Mouse (Mus musculus) heart, adult 2 months (tissue): ENCODE data around the gene Crispld2. TPM values are rescaled to one million over a fixed set of nuclear protein-coding genes. Genes with fewer than 3 reads are reported as not detected.

Source experiments
- DNase-seq, 2 experiments: peaks; one replicate each; pipeline ENCODE4 v3.0.0; 2021
- H3K27ac ChIP-seq: fragments of 200-600 bp; 2 replicates; pipeline ENCODE4 v1.8.1; 2022
- H3K27me3 ChIP-seq: fragments of 200-500 bp; 2 replicates; pipeline ENCODE4 v1.6.1; 2012; ENCODE audit warnings: mild to moderate bottlenecking, low read length, inconsistent platforms, mixed read lengths; ENCODE audit not compliant: control insufficient read depth, insufficient read depth
- H3K36me3 ChIP-seq: fragments of 200-500 bp; 2 replicates; pipeline ENCODE4 v1.6.1; 2012; ENCODE audit warnings: low read length, inconsistent platforms; ENCODE audit not compliant: control insufficient read depth, insufficient read depth
- H3K4me1 ChIP-seq: fragments of 200-500 bp; 2 replicates; pipeline ENCODE4 v1.6.1; 2011; ENCODE audit warnings: low read length; ENCODE audit not compliant: control insufficient read depth, insufficient read depth
- H3K4me3 ChIP-seq: fragments of 200-600 bp; 2 replicates; pipeline ENCODE4 v1.8.1; 2022
- H3K79me2 ChIP-seq: fragments of 200-500 bp; replicated peaks from 2 replicates; pipeline ENCODE4 v1.6.1; 2012; ENCODE audit warnings: mild to moderate bottlenecking, inconsistent platforms, low read length, moderate library complexity, mixed read lengths; ENCODE audit not compliant: control insufficient read depth, insufficient read depth
- H3K9ac ChIP-seq: fragments of 200-500 bp; 2 replicates; pipeline ENCODE4 v1.6.1; 2012; ENCODE audit warnings: low read depth, mild to moderate bottlenecking, control low read depth, inconsistent platforms, low read length, mixed read lengths
- CTCF ChIP-seq: fragments of 200-600 bp; IDR thresholded peaks from 2 replicates; pipeline ENCODE4 v1.8.1; 2022; ENCODE audit warnings: antibody characterized with exemption, mild to moderate bottlenecking, moderate library complexity
- EP300 ChIP-seq: fragments of 200-500 bp; IDR thresholded peaks from 2 replicates; pipeline ENCODE4 v1.6.1; 2011; ENCODE audit warnings: low read depth, low read length, control low read depth; ENCODE audit not compliant: insufficient read depth
- POLR2A ChIP-seq: fragments of 200-500 bp; IDR thresholded peaks from 2 replicates; pipeline ENCODE4 v1.6.1; 2011; ENCODE audit warnings: mild to moderate bottlenecking, low read depth, low read length, control low read depth; ENCODE audit not compliant: insufficient read depth
- WGBS: fragments of 180-500 bp; shearing (Covaris S2); methylation state at CpG from one replicate; pipeline ENCODE4 v1.1.7; 2018; 5-methylcytosine and 5-hydroxymethylcytosine counted together
- intact Hi-C: fragments of 180-260 bp; cut with DNase I; formaldehyde crosslinking; loops from one replicate; pipeline ENCODE4 v1.15.1; 2025
- polyA plus RNA-seq: library from polyadenylated mRNA; depleted of rRNA; stranded (reverse); fragments of >200 nt; gene quantifications from 2 replicates; pipeline ENCODE4 v1.2.3, GENCODE M21; 2012
- total RNA-seq, 2 experiments: library from RNA; stranded (reverse); gene quantifications; 2 replicates each; pipeline ENCODE4 v1.2.3; 2021

Gene Crispld2
- total and polyA plus RNA-seq, 3 experiments: 24.3 to 30.3 (median 29.9) TPM

DNA sequence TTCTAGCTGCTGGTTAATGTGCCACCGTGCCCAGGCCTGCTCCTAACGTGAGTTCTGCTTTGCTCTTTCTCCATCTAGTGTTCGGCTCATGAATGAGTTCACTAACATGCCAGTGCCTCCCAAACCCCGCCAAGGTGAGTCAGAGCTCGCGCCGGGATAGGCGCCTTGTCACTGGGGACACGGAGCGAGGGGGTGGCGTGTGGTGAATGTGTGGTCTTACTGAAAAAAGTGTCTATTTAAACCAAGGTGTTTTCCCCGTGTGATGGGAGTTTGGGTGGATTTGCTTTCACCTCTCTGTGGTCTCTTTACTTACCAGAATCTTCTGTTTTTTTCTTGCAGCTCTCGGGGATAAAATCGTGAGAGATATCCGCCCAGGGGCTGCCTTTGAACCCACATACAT is 43.9 kb upstream of the Crispld2 start:
- Histone ChIP-seq H3K27me3 (no peaks in the 10 kb centered on the region), H3K36me3 (no peaks in the 10 kb centered on the region), H3K27ac (no peak overlapping the region), H3K4me3 (no peak overlapping the region), H3K79me2 (no peaks in the 10 kb centered on the region), H3K4me1 (no peaks in the 10 kb centered on the region), H3K9ac (no peak overlapping the region)
- WGBS: 90% methylated on average over 15 of the region's 15 CpGs
- TF ChIP-seq POLR2A (no peak), EP300 (no peak), CTCF (no peak)
- no peak for DNase-seq
- intact Hi-C loops: loop anchor here (10.0 kb wide), 1 partner anchor 216 kb away; no protein-coding TSS in a partner anchor

DNA sequence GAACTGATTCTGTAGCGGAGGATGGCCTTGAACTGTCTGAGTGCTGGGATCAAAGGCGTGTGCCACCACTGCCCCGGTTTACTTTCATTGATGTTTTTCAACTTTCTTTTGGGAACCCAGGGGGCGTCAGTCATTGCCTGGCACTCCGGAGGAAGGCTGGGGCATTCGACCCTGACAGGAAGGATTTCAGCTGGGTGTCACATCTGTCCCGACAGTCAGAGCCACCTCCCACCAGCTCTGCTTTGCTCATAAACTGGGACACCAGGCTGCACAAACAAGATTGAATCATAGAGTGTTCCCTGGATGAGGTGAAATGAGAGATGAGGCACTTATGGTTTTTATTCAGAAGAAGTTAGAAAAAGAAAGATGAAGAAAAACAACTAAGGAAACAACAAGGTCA is 40.0 kb upstream of the Crispld2 start:
- no peak for DNase-seq
- no peaks in the 10 kb centered on the region for H3K79me2 ChIP-seq
- TF ChIP-seq CTCF: no peak
- TF ChIP-seq EP300: no peak
- no peaks in the 10 kb centered on the region for H3K27me3 ChIP-seq
- H3K27ac ChIP-seq: no peak overlapping the region
- intact Hi-C loops: no loop called here
- no peaks in the 10 kb centered on the region for H3K36me3 ChIP-seq
- 79% methylated on average over 7 of the region's 7 CpGs for WGBS
- no peak overlapping the region for H3K4me3 ChIP-seq
- H3K9ac ChIP-seq: no peak overlapping the region
- no peaks in the 10 kb centered on the region for H3K4me1 ChIP-seq

DNA sequence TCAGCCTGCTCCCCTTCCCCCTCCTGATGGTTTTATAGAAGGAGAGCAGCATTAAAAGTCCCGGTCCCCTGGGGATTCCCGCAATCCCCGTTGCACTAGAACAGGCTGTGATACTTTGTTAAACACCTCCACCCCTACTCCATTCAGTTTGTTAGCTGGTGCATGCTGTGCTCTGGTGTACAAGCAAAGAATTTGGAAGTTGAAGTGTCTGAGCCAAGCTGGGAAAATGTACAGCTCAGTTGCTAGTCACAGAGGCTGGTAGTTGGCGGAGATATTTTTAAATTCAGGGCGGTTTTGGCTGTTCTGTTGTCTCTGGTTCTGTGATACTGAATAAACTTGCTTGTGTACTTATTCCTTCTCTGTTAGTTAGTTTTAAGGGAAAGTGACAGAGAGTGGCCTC is 39.5 kb upstream of the Crispld2 start:
- TF ChIP-seq EP300 (no peak), CTCF (no peak), POLR2A (no peak)
- H3K36me3 ChIP-seq: no peaks in the 10 kb centered on the region

DNA sequence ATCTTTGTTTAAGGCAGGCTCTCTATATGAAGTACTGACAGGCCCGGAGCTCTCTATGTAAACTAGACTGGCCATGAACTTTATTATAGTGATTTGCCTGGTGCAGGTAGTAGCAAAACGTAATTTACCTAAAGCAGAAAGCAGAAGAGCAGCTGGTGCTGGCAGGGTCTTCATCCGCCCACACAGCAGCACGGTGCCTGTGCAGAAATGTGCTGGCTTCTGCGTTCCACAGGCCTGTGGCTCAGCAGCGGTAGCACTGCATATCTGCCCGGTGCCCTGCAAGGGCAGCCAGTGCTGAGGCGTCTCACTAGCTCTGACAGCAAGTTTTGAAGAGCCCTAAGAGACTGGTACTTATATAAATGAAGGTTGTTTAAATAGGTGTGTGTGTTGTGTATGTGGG is 36.9 kb upstream of the Crispld2 start:
- WGBS: 90% methylated on average over 8 of the region's 8 CpGs
- DNase-seq: no peak
- Histone ChIP-seq H3K27me3 (no peaks in the 10 kb centered on the region), H3K27ac (no peak overlapping the region), H3K4me1 (no peaks in the 10 kb centered on the region; the same call in 1 of the 2 replicates), H3K79me2 (no peaks in the 10 kb centered on the region), H3K4me3 (no peak overlapping the region), H3K9ac (no peak overlapping the region), H3K36me3 (no peaks in the 10 kb centered on the region)
- TF ChIP-seq POLR2A: no peak
- no peak for TF ChIP-seq CTCF
- TF ChIP-seq EP300: no peak
- intact Hi-C loops: no loop called here

More for the DNA sequence above, 39.5 kb upstream of the Crispld2 start:
- Histone ChIP-seq H3K4me3 (no peak overlapping the region), H3K4me1 (no peaks in the 10 kb centered on the region), H3K79me2 (no peaks in the 10 kb centered on the region), H3K27me3 (no peaks in the 10 kb centered on the region), H3K27ac (no peak overlapping the region), H3K9ac (no peak overlapping the region)
- WGBS: 82% methylated on average over 5 of the region's 5 CpGs
- intact Hi-C loops: no loop called here
- DNase-seq: no peak

DNA sequence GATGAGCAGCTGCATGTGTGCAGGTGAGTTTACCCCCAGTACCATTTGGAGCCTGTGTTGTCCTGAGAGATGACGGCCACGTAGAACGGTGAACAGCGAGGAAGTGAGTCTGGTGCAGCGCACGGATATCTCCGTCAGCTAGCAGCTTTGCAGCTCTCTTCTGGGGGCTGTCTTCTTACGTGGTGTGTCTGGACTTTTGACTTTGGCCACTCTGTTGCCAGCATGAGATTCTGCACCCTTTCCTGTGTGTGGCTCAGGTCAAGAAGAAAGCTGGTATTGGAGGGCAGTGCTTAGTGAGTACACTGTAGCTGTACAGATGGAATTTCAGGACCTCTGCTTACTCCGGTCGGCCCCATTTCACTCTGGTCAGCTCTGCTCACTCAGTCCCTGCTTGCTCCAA is 34.2 kb upstream of the Crispld2 start:
- no peaks in the 10 kb centered on the region for H3K36me3 ChIP-seq
- WGBS: 96% methylated on average over 10 of the region's 10 CpGs
- H3K27ac ChIP-seq: no peak overlapping the region
- H3K4me1 ChIP-seq: no peaks in the 10 kb centered on the region; the same call in 1 of the 2 replicates
- intact Hi-C loops: no loop called here
- H3K9ac ChIP-seq: no peak overlapping the region
- H3K4me3 ChIP-seq: no peak overlapping the region
- H3K79me2 ChIP-seq: no peaks in the 10 kb centered on the region
- DNase-seq: no peak
- no peaks in the 10 kb centered on the region for H3K27me3 ChIP-seq
- TF ChIP-seq CTCF: no peak
- no peak for TF ChIP-seq POLR2A
- no peak for TF ChIP-seq EP300

DNA sequence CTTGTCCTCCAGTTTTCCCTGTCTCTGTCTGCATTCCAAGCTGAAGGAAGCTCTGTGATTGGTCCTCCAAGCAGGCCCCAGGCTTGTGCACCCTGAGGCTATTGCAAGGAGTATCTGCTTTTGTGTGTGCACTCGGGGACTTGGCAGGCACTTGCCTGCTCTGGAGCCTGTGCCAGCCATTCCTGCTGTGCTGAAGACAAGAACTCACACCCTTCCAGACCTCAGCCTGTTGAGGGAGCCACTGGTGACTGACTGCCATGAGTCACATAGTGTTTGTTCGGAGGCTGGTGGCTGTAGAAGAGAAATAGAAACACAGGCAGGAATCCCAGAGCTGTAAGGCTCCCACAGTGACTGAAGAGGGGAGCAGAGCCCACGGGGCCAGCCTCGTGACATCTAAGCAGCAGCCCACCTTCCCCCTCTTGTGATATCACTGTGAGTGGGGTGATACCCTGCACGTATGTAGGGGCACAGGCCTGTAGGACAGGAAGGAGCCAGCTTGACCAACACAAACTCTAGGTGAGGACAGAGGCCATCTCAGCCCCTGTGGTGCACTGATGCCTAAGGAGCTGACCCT is 31.6 kb upstream of the Crispld2 start:
- WGBS: 59% methylated on average over 5 of the region's 5 CpGs
- peak; percentile 48 to 61 for DNase-seq
- H3K4me1 ChIP-seq: no peaks in the 10 kb centered on the region; the same call in 1 of the 2 replicates
- no peak overlapping the region for H3K27ac ChIP-seq
- TF ChIP-seq POLR2A (no peak), CTCF (peak; percentile 19; the same call in 1 of the 2 replicates)
- no peaks in the 10 kb centered on the region for H3K79me2 ChIP-seq
- intact Hi-C loops: no loop called here
- H3K4me3 ChIP-seq: no peak overlapping the region
- no peaks in the 10 kb centered on the region for H3K27me3 ChIP-seq
- no peaks in the 10 kb centered on the region for H3K36me3 ChIP-seq
- H3K9ac ChIP-seq: no peak overlapping the region
